Mouse (Mus musculus): ENCODE results near the gene Arpp21.
A peak's percentile ranks its signal among the peaks of the same experiment; 100 is the strongest.

The Arpp21 gene

DNA sequence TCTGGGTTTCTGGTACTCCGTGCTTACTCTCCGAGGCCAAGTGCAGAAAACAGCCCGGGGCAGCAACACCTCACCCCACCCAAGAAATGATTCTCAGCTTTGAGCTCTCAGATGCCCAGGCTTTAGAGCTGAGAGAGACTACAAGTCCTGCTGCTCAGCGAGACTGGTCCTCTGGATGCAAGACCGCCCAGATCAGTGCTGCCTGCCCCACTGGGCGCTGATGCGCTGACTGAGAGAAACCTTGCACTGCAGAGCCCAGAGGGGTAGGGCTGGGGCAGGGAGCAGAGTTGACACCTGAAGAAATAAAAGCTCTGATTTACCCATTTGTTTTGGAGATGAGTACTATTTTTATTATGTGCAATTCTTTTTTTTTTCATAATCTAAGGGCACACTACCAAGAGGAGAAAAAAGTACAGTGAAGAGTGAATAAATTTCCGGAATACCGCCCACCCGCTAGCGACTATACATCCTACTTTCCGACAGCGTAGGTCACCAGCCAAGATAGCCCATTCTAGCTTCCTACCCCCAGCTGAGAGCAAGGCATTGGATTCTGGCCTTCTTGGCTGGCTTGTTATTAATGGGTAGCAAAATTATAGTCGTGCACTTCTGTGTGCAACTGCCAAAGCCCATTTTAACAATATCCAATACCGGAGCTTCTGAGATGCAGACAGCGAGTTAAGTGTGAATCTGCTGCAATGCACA is at the start of gene Arpp21:
Arpp21 (minus strand) TSS at position 243 of the 702 bp plus-strand sequence.
- peak; percentile 70 for DNase-seq

DNA sequence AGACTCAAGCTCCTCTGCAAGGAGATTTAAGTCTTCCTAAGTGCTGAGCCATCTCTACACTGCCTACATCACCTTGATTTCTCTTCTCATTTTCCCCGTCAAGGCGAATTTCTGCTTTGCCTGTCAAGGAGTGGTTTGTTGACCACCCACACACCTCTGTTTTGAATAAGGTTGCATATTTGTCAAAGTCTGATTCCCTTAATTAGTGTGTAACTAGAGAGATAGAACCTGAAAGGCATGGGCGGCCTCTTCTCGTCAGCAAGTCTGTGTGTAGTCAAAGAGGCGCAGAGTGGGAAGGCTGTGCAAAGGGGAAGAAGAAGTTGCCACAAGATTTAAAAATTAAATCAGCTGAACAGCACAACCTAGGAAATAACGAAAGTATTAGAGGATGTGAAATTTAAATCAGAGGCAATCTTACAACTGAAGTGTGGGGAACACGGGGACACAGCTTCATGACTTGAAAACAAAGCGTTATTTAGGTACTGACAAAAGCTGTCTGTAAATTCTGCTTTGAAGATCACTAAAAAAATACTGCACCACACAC is 36.8 kb upstream of the Arpp21 start:
- no peak for DNase-seq

DNA sequence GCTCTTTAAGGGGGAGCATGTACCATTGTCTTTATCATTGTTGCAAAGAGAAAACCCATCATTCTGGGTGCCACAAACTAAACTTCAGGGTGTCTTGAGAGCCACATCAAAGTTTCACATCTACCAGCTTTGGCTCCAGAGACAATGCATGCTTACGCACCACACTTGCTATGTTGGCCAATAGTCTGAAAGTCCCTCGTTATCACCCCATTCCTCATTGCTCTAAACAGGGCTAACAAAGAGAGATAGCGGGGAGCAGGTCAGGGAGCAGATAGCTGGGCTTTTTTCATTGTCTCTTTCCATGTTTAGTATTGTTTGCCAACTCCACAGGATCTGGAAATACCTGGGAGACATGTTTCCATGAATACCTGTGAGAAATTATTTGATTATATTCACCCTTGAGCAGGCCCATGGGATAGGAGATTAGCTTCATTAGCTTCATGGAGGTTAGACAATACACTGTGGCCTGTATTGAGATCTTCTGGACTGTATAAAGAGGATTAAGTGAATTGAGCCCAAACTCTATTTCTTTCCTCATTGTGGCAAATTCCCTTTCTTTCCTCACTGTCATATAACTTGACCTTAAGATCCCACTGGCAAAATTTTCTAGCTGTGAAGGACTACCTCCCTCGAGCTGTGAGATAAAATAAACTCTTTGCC is 29.4 kb upstream of the Arpp21 start:
- DNase-seq = no peak

DNA sequence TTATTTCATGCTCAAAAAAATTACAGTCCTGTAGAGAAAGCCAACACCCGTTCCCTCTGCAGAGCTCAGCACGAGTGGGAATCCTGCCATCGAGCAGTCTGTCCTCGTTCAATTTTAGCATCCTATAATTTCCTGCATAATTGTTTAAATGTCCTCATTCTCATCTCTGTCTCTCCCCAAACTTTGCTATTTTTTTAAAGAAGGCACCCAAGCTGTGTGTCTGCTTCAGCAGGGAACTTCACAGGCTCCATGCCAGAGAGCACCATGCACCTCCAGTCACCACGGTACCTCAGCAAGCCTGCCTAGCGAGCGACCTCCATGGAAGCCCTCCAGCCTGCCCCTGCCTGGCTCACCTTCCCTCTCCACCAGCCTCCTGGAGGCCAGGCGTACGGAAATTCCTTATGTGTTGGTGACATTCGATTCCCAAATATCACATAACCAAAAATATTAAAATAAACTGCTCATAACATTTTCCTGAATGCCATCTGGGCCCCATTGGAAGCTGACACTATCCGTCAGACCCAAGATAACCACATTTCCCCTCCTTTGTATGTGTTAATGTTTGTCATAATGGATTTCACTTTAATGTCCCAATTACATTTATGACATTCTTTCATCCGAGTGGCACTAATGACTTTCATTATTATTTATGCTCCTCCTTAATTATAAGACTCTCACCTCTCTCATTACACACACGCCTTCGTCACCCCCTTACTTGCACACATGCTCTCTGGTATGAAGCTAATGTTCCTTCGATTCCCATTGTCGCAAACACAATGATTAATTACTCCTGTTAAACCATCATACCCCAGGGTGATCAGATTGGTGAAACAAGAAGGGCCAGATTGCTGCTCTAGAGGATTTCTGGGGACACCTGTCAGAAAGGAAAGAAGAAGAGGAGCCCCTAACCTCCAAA is 26.5 kb upstream of the Arpp21 start:
- peak; percentile 85 for DNase-seq

DNA sequence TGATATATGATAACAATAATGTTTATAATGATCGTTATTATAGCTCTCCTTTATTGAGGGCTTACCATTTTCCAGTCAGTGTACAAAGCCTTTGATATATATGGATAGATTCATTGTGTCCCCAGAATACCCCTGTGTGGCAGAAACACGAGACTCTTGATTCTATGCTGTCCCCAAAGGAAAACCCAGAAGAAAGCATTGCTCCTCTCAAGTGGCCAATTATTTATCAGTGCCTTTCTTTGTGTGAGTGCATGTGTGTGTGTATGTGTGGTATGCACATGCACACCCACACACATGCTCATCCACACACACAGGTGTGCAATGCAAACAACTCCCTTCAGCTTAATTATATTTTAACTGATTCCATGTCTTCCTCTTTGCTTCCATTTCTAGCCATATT is 25.8 kb upstream of the Arpp21 start:
- DNase-seq = no peak

DNA sequence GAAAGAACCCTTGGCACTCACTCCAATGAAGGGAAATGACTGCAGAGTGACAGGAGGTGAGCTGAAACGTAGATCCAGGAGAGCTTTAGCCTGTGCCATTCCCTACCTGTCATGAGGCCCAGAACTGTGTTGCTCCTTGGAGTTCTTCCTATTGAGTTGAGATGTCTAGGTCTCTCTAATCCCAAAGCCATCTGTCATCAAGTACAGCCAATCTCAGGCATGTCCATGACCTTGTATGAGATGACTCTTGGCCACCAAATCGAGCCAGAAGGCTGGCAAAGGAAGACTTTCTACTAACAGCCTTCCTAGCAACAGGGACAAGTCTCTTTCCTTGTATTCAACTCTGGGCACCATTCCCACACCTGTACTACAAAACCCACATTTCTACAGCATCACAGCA is 25.0 kb upstream of the Arpp21 start:
- DNase-seq = peak; percentile 95

DNA sequence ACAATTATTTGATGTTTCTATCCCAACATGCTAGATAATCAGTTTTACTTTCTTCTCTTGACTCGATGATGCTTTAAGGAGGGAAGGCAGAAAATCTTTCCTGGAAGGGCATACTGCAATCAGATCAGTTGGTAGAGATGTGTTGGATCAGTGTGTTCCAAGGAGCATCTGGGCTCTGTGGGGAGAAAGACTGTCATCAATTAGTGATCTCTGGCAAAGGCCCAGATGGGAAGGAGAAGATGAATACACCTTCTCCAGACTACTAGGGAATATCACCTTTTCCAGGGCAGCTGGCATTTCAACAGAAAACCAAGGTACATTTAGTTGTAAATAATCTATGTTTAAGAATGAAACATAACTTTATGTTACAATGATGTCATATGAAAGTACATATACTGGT is 22.8 kb upstream of the Arpp21 start:
- DNase-seq = peak; percentile 51

DNA sequence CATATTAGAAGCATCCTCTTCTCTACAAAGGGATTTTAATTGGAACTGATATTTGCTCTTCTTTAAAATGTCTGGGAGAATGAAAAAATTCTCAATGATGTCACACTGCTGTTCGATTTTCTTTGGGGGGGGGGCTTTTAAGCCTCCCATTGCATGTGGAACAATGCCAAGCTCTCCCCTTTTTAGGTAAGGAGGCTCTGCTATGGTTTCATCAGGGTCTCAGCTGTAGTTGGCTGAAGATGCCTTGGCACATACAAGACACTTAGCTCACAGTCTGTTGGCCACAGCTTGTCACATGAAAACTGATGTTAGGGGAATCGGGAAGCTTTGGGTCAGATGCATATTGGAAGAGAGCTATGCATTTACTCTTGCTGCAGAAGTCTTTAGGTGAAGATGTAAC is 20.2 kb upstream of the Arpp21 start:
- no peak for DNase-seq

DNA sequence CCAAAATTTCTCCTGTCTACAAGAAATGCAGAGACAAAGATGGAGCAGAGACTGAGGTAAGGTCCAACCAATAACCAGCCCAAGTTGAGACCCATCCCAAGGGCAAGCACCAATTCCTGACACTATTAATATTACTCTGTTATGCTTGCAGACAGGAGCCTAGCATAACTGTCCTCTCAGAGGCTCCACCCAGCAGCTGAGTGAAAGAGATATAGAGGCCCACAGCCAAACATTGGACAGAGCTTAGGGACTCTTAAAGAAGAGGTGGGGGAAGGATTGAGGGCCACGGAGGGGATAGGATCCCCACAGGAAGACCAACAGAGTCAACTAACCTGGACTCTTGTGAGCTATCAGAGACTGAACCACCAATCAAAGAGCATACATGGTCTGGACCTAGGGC is 18.0 kb upstream of the Arpp21 start:
- DNase-seq = no peak

DNA sequence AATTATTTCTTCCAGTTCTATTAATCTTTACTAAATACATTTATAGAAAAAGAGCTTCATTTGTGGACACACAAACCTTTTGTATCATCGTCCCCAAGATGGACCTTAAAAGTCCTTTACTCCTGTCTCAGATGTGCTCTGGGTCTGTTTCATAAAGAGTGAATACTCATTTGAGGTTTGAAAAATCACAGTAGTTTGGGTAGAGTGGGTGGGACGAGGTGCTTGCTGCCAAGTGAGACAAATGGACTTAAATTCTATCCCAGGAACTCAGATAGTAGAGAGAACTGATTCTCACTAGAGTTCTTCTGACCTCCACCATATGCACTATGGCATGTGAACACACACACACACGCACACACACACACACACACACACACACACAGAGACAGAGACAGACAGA is 16.1 kb upstream of the Arpp21 start:
- no peak for DNase-seq

DNA sequence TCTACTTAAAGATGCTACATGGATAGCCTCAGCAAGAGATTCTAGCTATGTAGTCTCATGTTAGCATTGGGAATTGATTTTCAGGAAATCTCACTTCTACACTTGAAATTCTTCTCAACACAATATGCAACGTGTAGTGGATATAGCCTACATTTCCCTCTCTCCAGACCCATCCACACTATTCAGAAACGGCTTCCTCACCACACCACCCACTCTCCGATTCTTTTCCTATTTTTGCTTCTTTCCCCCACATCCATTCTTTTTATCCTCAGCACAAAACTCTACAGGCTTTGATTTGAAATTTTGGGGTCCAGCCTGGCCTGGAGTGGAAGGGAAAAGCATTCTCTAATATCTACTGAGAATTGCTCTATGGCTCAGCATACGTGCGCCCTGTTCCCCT is 15.6 kb upstream of the Arpp21 start:
- DNase-seq = no peak

DNA sequence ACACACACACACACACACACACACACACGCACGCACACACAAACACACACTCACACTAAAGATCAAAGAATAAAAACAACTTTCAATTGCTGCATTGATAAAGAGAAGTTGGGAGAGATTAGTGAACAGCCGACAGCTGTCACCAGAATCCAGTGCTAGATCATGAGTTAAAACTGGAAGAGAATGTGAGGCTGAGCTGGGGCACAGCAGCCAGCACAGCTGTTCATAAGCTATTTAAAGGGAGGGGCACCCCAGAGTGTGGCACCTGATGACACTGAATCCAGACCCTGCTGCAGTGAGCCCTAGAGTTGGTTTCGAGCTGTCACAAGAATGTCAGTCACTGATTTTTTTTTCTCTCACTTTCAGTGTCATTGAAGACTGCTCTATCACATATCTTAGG is 14.0 kb upstream of the Arpp21 start:
- DNase-seq = no peak

DNA sequence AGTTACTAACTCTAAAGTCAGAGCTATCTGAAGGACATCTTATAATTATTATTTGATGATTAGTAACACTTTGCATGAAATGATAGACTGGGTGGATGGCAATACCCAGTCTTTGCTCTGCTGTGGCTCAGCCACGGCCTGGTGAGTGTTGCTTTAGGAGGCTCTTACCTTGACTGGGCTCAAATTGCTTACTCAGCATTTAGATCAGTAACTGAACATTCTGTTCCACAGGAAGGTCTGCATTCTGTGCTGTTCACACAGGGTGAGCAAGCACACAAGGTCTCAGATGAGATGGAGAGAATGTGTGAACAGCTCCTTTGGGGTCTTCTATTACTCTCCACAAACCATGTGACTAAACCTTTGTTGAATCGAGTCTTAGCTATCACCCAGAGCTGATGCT is 11.4 kb upstream of the Arpp21 start:
- DNase-seq = no peak

DNA sequence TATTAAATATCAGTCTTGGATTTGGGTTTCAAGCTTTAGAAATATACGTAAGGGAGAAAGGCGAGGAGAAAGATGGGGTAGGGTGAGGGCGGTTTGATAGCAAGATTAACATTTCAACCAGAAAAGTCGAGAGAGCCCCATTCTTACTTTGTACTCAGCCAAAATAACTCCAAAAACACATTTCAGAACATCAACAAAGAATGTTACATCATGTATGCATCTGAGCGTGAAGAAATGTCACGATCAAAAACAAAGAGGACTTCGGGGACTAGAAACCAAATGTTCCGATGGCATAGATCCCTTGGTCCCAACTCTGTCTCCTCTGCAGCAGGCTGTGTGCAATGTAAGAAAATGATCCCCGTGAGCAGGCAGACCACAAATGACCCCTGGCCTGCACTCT is 2.4 kb upstream of the Arpp21 start:
- DNase-seq = no peak

DNA sequence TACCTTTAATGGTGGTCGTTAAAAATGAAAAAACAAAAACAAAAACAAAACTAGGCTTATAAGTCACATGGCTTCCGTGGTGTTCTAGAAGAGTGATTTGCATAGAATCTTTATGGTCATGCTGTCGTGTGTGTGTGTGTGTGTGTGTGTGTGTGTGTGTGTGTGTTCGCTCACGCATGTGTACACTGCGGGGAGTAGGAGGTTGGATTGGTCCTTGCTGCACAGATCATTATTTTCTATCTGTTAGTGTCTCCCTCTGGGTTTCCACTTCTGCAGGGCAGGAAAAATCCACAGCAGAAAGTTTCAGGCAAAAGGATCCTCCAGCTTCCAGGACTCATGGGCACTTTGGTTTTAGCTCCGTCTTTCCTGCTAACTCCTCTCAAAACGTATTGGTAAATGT is 813 bp upstream of the Arpp21 start:
- no peak for DNase-seq

DNA sequence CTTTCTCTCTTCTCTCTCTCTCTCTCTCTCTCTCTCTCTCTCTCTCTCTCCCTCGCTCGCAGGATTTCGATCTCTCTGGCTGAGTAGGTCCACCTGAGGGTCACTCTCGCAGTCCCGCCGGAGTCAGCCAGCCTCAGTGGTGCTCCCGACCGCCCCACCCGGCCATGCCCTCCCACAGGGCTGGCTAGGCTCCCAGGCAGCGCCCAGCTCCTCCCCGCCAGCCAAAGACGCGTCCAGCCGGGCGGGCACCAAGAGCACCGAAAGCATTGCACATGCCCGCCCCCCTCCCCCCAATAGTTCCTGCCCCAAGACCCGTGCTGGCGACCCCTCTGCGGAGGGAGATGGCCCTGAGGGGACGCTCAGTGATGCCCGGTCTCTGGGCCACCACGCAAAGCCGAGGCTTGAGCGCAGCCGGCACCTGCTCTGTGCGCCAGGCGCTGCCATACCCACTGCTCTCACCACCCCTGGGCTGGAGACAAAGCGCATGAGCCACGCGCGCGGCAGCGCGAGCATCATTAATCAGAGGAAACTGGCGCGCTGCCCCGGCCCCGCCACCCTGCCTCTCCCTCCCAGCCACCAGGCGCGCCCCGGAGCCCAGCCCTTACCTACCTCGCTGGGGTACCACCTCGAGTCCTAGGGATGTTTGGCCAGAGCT is 570 bp downstream of the Arpp21 start:
- peak; percentile 92 for DNase-seq

DNA sequence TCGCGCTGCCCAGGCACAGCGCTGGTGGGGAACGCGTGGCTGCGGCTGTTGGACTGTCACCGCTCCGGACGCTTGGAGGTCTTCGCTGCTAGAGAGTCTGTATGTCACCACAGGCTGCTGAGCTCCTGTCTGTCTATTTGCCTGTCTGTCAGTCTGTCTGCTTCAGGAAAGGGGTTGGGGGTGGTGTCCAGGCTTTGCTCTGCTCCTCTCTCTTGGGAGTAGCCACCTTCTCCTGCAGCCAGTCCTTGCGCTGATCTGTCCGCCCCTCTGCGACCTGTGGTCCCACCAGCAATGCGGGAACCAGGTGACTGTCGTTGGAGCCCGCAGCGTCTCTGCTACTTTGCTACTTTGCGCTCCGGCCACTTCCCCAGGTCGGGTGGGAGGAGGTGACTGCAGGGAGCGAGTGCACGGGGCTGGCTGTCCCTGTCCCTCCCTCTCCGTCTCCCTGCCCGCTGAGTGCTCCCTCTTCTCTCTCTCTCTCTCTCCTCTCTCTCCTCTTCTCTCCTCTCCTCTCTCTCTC is 1.2 kb downstream of the Arpp21 start:
- DNase-seq = peak; percentile 86

DNA sequence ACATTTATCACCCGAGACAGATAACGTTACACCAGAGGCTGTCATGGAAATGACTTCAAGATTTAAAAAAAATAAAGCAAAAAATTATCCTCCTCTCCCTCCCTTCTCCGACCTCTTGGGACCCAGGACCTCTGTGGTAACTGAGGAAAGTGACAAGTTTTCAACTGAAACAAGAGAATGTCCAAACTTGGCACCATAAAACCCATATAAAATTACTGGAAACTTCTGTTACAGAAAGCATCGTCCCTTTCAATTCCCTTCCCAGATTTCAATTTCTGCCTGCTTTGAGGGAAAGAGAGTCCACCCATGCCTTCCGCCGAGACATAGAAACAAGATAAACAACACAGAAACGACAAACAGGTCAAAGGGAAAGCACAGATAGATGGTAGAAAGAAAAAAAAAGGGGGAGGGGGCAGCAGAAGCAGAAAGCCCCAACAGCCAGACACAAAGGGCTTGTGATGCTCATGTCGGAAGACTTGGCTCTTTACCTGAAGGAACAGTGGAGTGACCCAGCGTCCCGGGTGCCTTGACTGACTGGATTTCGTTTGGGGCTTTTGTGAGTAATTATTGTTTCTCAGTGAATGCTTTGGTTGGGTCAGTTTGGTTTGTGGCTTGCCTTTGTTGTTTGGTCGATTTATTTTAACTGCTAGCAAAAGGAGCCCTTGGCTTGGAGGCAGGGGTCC is 1.8 kb downstream of the Arpp21 start:
- no peak for DNase-seq

DNA sequence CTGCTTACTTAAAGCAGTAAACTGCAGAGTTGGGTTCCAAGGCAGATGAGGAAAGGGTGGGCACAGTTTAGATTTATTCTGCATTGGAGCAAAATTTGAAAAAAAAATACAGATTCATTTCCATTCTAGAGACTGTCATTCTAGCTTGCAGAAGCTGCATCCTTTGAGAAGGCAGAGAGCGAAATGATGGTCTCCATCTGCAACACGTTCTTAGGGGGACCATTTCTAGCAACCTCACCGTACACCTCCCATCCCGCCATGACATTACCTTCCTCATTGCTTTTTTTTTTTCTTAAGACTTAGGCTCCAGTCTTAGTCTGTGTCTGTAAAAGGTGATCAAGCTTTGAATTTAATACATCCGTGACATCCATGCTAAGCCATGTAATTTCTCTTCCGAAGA is 2.4 kb downstream of the Arpp21 start:
- DNase-seq = no peak

DNA sequence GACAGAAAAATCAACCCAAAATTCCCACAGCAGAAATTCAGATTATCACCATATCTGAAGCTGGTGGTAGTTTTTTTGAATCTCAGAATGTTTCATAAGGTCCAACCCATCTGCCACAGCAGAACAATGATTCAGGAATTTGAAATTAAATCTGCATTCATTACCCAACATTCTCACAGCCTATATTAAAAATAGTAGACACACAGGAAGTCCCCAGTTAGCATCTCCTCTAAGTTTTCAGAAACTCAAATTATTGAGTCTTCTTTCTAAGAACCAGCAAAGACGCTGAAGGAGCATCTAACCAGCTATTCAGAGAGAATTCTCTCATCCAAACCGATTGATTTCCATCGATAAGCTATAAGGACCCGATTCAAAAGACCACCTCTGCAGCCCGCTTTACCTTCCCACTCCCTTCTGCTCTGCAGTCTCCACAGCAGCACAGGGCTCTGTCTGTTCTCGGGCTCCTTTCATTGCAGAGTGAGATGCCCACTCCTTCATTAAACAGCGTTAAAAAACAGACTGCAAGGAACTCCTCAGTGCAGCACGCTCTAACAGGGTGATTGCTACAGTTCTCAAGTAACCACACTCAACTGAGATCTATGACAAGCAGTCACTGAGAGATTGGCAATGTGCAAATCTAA is 3.7 kb downstream of the Arpp21 start:
- DNase-seq = no peak

DNA sequence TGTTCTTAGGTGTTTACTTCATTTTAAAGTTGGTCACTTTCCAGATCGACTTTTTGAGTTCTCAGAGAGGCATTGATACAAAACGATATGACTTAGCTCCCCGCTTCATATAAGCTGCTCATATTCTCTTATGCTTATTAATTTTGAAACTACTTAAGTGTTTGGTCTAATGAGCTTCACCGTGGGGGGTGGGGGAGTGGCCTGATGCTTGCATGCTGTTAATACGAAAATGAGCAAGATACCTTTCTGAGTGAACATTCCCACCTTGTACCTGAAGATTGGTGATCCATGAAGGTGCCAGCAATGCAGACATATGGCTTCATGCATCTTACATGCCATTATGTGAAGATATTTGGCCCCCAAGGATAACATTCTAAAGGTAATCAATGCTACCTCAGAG is 4.4 kb downstream of the Arpp21 start:
- no peak for DNase-seq

Measured in cerebellum, adult 11-12 months (tissue).